Mouse (Mus musculus): ENCODE data around the gene Epb41. TPM values are rescaled to one million over a fixed set of nuclear protein-coding genes. Genes with fewer than 3 reads are reported as not detected.

Epb41 gene
- polyA plus RNA-seq, 1 experiment = 34.0 TPM

GRCm38 (mm10) chr4:131949903-131950302, 125.2 kb downstream of the Epb41 start:
- Histone ChIP-seq H3K4me1 (ENCODE audit: control insufficient read depth, insufficient read depth, low read length) (no peaks in the 10 kb centered on the region), H3K27ac (ENCODE audit: insufficient read depth, low read length) (no peak overlapping the region)
- TF ChIP-seq CTCF (IDR thresholded peaks at IDR 0.05; ENCODE audit: borderline replicate concordance, insufficient read depth, low read length) (no peak), POLR2A (IDR thresholded peaks at IDR 0.05; ENCODE audit: low read depth, low read length) (no peak)

GRCm38 (mm10) chr4:131947848-131948247, 127.3 kb downstream of the Epb41 start:
- Histone ChIP-seq H3K4me1 (ENCODE audit: control insufficient read depth, insufficient read depth, low read length) (no peaks in the 10 kb centered on the region), H3K27ac (ENCODE audit: insufficient read depth, low read length) (no peak overlapping the region), H3K4me3 (ENCODE audit: insufficient read depth, low read length) (no peak overlapping the region)
- TF ChIP-seq CTCF (IDR thresholded peaks at IDR 0.05; ENCODE audit: borderline replicate concordance, insufficient read depth, low read length) (no peak), POLR2A (IDR thresholded peaks at IDR 0.05; ENCODE audit: low read depth, low read length) (no peak)

More at GRCm38 (mm10) chr4:131949903-131950302, 125.2 kb downstream of the Epb41 start:
- H3K4me3 ChIP-seq (ENCODE audit: insufficient read depth, low read length) = no peak overlapping the region

- Histone ChIP-seq H3K27ac (ENCODE audit: insufficient read depth, low read length) (no peak overlapping the region), H3K4me3 (ENCODE audit: insufficient read depth, low read length) (no peak overlapping the region), H3K4me1 (ENCODE audit: control insufficient read depth, insufficient read depth, low read length) (no peaks in the 10 kb centered on the region)
- no peak for TF ChIP-seq CTCF (IDR thresholded peaks at IDR 0.05; ENCODE audit: borderline replicate concordance, insufficient read depth, low read length)
- no peak for TF ChIP-seq POLR2A (IDR thresholded peaks at IDR 0.05; ENCODE audit: low read depth, low read length)
Measured at GRCm38 (mm10) chr4:131940846-131941245, 134.3 kb downstream of the Epb41 start.

- H3K27ac ChIP-seq (ENCODE audit: insufficient read depth, low read length) = no peak overlapping the region
- no peak overlapping the region for H3K4me3 ChIP-seq (ENCODE audit: insufficient read depth, low read length)
- no peaks in the 10 kb centered on the region for H3K4me1 ChIP-seq (ENCODE audit: control insufficient read depth, insufficient read depth, low read length)
- no peak for TF ChIP-seq POLR2A (IDR thresholded peaks at IDR 0.05; ENCODE audit: low read depth, low read length)
- TF ChIP-seq CTCF (IDR thresholded peaks at IDR 0.05; ENCODE audit: borderline replicate concordance, insufficient read depth, low read length) = no peak
Measured at GRCm38 (mm10) chr4:131939459-131939858, 135.7 kb downstream of the Epb41 start.

- TF ChIP-seq POLR2A (IDR thresholded peaks at IDR 0.05; ENCODE audit: low read depth, low read length) (no peak), CTCF (IDR thresholded peaks at IDR 0.05; ENCODE audit: borderline replicate concordance, insufficient read depth, low read length) (no peak)
- peaks cover 6% of the 10 kb centered on the region for H3K4me1 ChIP-seq (ENCODE audit: control insufficient read depth, insufficient read depth, low read length)
- H3K4me3 ChIP-seq (ENCODE audit: insufficient read depth, low read length) = no peak overlapping the region
- H3K27ac ChIP-seq (ENCODE audit: insufficient read depth, low read length) = no peak overlapping the region
Measured at GRCm38 (mm10) chr4:131929146-131929545, 146.0 kb downstream of the Epb41 start.

GRCm38 (mm10) chr4:131924096-131924810, 150.9 kb downstream of the Epb41 start:
- peaks cover 9% of the 10 kb centered on the region for H3K4me1 ChIP-seq (ENCODE audit: control insufficient read depth, insufficient read depth, low read length)
- TF ChIP-seq CTCF (IDR thresholded peaks at IDR 0.05; ENCODE audit: borderline replicate concordance, insufficient read depth, low read length) (no peak), POLR2A (IDR thresholded peaks at IDR 0.05; ENCODE audit: low read depth, low read length) (no peak)

GRCm38 (mm10) chr4:131922404-131922803, 152.7 kb downstream of the Epb41 start:
- Histone ChIP-seq H3K4me3 (ENCODE audit: insufficient read depth, low read length) (peak overlapping the region; percentile 31; the same call in 1 of the 2 replicates), H3K4me1 (ENCODE audit: control insufficient read depth, insufficient read depth, low read length) (peaks cover 4% of the 10 kb centered on the region), H3K27ac (ENCODE audit: insufficient read depth, low read length) (no peak overlapping the region)
- no peak for TF ChIP-seq CTCF (IDR thresholded peaks at IDR 0.05; ENCODE audit: borderline replicate concordance, insufficient read depth, low read length)

More at GRCm38 (mm10) chr4:131924096-131924810, 150.9 kb downstream of the Epb41 start:
- H3K4me3 ChIP-seq (ENCODE audit: insufficient read depth, low read length) = no peak overlapping the region
- no peak overlapping the region for H3K27ac ChIP-seq (ENCODE audit: insufficient read depth, low read length)

GRCm38 (mm10) chr4:131921461-131922346, 153.4 kb downstream of the Epb41 start, which contains the start of gene Tmem200b:
TSS of gene Tmem200b (plus strand) at chr4:131921771.
- TF ChIP-seq POLR2A (IDR thresholded peaks at IDR 0.05; ENCODE audit: low read depth, low read length) (no peak), CTCF (IDR thresholded peaks at IDR 0.05; ENCODE audit: borderline replicate concordance, insufficient read depth, low read length) (no peak)
- H3K4me3 ChIP-seq (ENCODE audit: insufficient read depth, low read length) = peak within 1 kb of the TSS; percentile 44
- peak within 1 kb of the TSS; percentile 62 for H3K27ac ChIP-seq (ENCODE audit: insufficient read depth, low read length)
- H3K4me1 ChIP-seq (ENCODE audit: control insufficient read depth, insufficient read depth, low read length) = peaks cover 4% of the 10 kb centered on the region

- Histone ChIP-seq H3K4me1 (ENCODE audit: control insufficient read depth, insufficient read depth, low read length) (peaks cover 4% of the 10 kb centered on the region), H3K4me3 (ENCODE audit: insufficient read depth, low read length) (peak overlapping the region; percentile 44), H3K27ac (ENCODE audit: insufficient read depth, low read length) (peak overlapping the region; percentile 62)
- TF ChIP-seq CTCF (IDR thresholded peaks at IDR 0.05; ENCODE audit: borderline replicate concordance, insufficient read depth, low read length) (no peak), POLR2A (IDR thresholded peaks at IDR 0.05; ENCODE audit: low read depth, low read length) (peak; percentile 43)
Measured at GRCm38 (mm10) chr4:131920595-131921351, 154.3 kb downstream of the Epb41 start.

Data from embryonic fibroblast, embryonic 13.5 days (primary cell).